Mouse (Mus musculus) Muller cell, postnatal 12 days (primary cell): ENCODE data around the gene Sprn.
"Not testable (repeated sequence)": the region's sequence is repeated elsewhere in the genome, so short reads cannot be mapped to it uniquely, and the experiment has no call there.

Source experiments
- DNase-seq: peaks from one replicate; pipeline ENCODE4 v3.0.0-alpha.2; 2015; ENCODE audit errors: inconsistent ontology term

Gene Sprn

DNA sequence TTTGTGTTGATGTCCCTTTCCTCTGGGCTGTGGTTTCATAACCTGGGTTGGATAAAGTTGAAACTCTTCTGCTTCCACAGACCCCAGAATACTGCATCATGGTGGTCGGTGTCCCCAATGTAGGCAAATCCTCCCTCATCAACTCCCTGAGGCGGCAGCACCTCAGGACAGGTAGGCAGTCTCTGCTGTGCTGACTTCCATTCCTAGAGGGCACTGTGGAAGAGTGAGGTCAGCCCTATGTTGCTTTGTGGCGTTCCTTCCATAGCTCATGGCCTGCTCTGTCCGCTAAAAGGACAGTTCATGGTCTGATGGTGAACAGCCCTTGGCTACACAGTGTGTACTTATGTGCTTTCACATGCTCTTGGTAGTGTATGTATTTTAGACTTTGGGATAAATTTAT, 10.1 kb downstream of the Sprn start:
- DNase-seq = no peak

DNA sequence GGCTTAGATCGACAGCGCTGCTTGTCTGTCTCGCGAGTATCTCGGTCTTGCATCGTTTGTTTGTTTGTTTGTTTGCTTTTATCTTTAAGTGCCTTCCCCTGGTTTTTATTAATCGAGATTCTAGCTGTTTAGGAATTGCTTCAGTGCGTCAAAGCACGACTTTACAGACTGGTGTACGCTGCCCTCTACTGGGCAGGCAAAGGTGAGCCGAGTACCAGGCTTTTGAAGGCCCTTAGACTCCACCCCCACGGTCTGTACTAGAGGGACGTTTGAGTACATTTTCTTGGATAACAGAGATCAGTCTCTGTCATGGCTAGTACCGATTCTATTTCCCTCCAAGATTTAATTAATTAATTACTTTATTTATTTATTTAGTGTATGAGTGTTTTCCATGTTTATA, 13.3 kb downstream of the Sprn start:
- peak; percentile 47 for DNase-seq

DNA sequence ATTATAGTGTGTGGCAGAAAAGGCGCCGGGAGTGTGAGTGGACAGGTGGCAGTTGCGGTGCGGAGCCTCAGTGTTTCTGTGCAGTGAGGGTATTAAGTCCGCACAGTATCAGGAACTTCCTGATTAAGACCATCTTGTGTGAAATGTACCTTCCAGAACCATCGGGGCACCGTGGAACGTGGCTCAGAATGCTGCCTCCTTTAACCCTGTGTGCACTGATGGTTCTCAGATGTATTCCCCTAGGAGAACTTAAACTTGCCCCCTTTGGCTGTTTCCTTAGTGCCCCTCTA, 16.7 kb downstream of the Sprn start:
- DNase-seq = no peak

DNA sequence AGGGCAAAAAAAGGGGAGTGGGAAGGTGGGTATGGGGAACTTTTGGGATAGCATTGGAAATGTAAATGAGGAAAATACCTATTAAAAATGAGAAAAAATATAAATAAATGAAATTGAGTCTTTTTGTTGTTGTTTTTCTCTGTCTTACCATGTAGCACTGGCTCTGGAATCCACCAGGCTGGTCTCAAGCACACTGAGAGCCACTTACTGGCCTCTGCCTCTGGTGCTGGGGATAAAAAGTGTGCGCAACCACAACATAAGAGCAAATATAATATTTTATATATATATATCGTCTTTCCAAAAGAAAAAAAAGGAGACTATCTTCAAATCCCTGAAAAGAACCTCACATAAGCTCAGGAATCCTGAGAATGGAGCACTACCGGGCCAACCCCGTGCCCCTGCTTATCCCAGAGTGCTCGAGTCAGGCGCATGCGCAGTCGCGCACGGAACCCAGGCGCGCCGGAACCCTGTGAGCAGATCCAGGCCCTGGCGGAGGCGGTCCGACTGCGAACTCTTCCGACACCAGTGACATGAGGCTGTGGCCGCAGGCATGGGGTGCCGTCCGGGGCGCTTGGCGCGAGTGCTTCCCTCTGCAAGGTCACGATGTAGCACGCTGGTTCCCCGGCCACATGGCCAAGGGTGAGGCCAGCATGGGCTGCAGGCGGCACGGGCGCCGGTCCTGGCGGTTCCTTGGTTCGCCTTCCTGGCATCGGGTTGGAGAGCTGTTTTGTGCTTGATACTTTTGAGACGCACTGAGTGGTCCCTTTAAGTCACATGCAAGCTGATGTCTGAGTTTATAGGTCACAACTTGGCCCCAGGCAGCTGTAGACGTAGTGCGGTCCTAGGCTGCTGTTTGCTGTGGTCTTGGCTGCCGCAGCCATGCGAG, 17.3 kb downstream of the Sprn start, which contains the start of gene Mtg1:
Gene Mtg1 (plus strand): TSS at position 430 of the 886 bp plus-strand sequence.
- peak; percentile 96 for DNase-seq

DNA sequence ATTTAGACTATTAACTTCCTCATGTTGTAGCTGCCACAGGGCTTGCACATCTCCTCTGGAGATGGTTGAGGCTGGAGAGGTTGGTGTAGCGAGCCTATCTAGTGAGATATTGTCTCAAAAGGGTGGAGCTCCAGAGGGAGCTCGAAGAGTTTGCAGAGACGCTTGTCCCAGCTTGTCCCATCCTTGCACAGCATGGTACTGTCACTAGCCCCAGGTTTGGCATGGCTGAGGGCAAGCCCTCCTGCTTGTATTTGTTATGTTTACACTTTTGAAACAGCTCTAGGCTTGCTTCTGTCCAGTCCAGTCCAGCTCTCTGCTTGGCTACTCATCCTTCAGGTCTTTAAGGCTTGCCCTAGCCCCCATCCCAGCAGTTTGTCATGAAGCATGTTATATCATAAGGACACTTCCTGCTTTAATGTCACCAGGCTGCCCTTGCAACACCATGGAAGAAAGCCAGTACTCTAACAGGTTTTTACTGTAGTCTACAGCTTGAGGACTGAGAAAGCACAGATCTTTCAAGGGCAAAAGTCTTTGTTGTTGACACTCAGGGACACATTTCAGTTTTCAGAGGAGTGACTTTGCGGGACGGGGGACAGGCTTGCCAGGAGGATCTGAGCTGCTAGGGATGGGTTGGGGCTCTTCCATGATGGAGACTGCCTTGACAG, 19.4 kb downstream of the Sprn start:
- no peak for DNase-seq

DNA sequence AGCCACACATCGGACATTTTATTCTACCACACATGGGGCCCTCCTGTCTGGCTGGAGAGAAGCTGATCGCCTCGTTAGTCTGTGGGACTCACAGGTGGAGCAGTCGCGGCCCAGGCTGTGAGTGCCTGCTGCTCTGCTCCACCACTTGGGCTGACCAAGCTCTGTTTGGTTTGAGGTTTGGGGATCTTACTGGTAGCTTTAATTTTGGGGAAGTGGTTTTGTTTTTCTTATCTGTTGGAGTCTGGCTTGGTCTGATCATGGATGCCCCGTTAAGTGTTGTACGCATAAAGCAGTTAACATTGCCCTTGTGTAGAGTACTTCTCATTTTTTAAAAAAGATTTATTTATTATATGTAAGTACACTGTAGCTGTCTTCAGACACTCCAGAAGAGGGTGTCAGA, 20.6 kb downstream of the Sprn start:
- DNase-seq = not testable (repeated sequence)

DNA sequence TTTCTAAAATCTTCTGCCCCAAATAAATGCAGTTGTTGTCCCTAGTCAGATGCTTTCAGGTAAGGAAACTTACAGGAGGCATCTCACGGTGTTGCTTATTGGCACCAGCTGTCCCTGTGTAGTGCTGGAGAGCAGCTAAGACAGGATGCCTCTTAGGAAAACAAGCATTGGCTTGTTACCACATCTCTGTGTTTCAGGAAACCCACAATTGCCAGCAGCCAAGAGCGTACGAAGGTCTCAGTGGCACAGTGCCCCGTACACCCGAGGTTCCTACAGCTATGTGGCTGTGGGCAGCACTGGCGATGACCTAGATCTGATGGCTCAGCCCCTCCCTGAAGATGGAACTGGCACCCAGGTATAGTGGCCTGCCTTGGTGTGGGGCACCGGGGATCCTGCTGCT, 22.5 kb downstream of the Sprn start:
- DNase-seq = not testable (repeated sequence)

DNA sequence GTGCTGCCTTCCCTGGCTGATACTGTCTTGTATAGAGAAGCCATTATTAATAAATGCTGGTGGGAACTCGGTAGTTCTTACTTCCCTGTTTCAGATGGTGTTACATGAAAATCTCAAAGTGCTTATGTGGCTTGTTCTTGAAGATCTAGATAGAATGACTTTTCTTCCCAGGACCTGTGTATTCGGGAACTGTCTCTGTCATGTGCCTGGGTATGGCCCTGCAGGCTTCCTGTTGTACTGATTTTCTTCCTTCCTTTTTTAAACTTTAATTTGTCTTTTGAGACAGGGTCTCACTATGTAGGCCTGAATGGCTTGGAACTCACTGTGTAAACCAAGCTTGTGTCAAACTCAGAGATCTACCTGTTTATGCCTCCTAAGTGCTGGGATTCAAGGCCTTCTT, 26.8 kb downstream of the Sprn start:
- DNase-seq = no peak

DNA sequence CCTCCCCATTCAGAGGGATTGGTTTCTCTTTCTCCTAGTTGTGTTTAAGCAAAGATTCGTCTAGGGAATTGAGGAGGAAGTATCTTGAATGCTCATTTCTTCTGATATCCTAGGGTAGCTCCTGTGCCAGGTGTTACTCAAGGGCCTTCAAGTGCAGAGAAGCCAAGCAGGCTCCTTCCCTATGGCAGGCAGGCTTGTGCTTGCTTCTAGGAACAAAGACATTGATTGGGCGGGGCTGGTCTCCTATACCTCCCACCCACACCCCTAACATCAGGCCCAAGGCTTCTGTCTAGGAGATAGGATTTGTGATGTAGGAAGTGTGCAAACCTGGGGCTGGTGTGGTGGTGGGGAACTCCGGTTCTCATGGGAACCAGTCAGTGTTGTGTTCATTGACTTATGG, 27.7 kb downstream of the Sprn start:
- DNase-seq = no peak

DNA sequence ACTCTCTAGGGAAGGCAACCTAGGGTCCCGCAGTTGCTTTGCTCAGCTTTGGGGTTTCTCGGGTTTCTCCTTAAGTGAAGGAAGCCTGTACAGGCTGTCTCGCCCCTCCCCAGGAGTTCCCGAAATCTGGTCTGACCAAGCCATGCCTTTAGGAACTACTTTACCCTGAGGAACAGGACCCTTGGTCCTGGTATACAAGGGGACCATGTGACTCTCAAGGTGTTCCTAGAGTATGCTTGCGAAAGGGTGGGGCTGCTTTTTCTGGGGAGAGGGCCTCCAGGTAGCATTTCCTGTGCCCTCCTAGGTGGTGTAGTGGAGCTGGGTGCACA, 28.7 kb downstream of the Sprn start:
- DNase-seq = no peak

DNA sequence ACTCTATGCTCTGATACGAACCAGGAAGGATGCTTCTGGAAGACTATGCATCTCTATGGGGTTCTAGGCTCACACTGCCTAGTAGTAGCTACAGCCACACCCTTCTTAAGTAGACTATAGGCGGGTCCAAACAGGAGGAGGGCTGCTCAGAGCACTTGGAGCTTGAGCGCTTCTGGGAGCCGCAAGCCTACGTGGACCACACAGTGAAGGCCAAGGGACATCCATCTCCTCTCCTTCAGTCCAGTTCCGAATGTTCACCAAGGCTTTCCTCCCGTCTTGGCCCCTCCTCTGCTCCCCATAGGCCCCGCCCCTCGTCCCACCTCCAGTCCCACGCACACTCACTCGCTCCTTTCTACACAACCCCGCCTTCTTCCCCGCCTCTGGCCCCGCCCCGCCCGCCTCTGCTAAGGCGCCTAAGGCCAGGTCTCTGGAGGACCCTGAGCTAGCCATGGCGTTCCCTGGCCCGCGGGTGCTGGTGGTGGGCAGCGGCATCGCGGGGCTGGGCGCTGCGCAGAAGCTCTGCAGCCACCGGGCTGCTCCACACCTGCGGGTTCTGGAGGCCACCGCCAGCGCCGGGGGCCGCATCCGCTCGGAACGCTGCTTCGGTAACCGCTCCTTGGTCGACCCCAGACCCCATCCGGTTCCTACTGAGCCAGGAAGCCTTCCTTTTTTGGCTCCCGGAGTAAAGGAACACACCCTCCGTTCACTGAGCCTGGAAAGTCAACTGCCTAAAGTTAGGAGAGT, 29.2 kb downstream of the Sprn start:
- DNase-seq = peak; percentile 96

DNA sequence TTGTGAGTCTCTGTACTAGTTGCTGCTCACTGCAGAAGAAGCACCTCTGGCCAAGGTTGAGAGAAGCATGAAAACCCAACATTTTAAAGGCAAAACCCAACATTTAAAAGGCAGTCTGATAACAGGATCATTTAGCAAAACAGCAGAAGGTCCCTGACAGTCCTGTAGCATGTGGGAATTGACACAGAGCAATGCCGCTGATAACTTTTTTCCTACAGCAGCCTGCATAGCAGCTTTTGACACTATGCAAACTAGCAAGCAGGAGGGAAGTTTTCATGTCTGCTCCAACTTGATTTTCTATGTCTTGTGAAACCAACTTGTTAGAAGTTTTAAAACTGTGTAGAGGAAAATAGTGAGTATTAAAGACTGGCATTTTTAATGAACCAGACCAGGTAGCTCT, 30.3 kb downstream of the Sprn start:
- DNase-seq = no peak

DNA sequence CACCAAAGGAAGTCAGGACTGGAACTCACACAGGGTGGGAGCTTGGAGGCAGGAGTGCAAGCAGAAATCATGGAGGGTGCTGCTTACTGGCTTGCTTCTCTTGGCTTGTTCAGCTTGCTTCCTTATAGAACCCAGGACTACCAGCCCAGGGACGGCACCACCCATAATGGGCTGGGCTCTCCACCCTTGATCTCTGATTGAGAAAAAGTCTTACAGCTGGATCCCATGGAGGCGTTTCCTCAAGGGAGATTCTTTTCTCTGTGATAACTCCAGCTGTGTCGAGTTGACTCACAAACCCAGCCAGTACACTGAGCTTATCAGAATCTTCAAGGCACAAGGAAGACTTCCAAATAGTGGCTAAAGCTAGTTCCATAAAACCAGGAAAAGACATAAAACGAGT, 31.9 kb downstream of the Sprn start:
- DNase-seq = no peak

DNA sequence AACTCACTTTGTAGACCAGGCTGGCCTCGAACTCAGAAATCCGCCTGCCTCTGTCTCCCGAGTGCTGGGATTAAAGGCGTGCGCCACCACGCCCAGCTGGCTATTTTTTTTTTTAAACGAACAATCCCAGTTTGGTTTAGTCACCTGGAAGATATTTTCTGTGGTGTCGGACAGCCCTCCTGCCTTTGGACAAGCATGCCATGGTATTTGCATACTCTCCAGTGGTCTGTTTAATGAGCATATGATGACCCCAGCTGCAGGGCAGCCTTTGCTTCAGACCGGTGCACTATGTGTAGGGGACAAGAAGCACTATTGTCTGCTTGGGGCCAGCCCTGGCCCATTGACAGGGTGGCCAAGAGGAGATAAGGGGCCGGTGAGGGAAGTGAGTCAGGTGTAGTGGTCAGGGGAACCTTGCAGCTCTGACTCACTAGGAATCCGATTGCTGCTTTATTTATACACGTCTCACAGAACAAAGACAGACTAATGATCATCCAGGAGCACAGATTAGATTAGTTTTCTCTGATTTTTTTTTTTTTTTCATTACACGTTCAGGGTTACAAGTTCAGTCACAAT, 33.3 kb downstream of the Sprn start:
- DNase-seq = no peak

DNA sequence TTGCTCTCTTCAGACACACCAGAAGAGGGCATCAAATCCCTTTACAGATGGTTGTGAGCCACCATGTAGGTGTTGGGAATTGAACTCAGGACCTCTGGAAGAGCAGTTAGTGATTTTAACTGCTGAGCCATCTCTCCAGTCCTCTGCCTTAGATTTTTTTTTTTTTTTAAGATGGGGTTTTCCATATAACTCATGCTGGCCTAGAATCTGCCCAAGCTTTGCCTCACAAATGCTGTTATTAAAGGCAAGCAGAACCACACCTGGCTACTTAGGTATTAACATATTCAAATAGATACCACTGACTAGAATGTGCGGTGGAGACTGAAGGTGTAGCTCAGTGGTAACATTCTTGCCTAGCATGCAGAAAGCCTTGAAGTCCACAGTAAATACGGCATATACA, 34.2 kb downstream of the Sprn start:
- no peak for DNase-seq

DNA sequence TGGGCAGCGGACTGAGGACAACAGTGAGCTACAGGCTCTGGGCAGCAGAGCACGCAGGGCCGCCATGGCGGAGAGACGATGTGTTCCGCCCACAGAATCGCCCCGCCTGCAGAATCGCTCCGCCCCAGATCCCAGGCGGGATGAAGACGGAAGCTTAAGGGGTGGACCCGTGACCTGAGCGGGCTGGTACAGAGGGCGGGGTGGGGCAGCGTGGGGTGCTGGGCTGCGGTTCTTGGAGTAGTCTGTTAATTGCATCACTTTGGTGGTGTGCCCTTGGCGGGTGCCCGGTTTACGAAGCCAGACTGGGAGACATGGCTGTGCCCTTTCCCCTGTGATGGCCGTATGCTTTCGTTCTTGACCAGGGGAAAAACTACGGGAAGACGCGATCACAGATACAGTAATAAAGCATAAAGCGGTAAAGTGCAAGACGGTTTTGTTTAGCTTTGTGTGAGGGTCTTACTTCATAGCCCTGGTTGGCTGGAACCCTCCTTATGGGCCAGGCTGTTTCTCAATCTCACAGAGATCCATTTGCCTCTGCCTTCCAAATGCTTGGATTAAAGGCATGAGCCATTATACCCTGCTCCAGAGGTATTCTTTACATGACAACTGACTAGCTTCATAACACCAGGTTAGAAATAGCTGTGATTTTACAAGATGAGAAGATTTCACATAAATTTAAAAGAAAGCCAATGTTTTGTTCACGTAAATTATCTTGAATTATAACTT, 38.2 kb downstream of the Sprn start, which contains the start of gene Echs1:
Gene Echs1 (minus strand): TSS at position 148 of the 726 bp plus-strand sequence.
- DNase-seq = peak; percentile 95

DNA sequence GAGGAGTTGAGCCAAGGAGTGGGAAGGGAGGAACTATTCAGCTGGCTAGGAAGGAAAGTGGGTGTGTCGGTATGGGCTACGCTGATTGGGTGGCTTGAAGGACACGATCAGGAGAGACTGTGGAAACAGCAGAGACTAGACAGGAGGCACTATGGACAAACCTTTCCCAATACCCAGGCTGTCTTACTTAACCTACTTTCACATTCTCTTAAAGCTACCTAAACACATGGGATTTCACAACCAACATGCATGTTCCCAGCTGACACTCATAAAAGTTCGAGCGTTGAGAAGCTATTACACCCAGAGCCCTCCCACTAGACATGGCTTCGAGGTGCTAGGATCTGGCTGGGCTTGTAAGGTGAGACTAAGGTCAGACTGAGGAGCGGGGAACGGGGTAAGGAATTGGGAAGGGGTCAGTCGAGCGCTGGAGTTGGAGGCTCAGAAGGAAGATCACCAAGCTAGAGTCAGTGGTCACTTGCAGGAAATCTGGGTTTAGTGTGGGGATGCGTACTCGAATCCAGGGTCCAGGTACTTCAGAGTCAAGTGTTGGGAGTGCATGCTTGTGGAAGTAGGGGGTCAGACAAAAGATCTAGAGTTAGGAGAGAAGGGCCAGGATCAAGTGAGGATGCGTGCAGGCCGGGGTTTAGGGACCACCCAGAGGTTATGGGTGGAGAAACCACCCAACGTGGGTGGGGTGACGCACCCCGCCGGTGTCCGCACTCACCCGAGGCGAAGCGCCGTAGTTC, 38.9 kb downstream of the Sprn start, which contains the start of gene Paox:
Gene Paox (plus strand): TSS at position 217 of the 746 bp plus-strand sequence.
- peak; percentile 72 for DNase-seq

DNA sequence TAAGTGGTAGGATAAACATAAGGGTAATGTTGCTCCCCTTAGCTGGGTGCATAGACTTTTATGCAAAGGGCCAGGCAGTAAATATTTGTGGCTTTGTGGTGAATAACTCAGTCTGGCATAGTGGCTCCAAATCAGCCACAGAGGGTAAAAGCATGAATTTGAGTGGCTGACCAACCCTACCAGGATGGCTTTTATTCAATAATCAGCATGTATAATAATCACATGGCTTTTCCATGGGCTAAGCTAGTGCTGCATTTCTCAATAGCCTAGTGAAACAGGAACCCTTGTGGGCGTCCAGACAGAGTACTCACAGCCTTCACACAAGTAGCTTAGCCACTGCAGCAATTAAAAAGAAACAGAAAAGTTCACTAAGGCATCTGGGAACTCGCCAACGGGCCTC, 42.7 kb downstream of the Sprn start:
- peak; percentile 74 for DNase-seq

DNA sequence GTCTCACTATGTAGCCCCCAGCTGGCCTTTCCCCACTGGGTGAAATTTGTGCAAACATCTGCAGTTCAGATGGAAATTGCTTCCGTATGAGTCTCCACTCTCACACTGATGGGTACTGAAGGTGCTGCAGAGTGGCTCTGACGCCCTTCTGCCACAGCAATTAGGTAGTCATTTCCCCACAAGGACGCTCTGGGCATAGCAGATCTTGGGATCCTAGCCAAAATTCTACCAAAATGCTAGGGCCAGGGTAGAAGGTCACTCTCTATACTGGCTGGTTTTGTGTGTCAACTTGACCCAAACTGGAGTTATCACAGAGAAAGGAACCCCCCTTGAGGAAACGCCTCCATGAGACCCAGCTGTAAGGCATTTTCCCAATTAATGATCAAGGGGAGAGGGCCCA, 50.7 kb downstream of the Sprn start:
- DNase-seq = no peak

DNA sequence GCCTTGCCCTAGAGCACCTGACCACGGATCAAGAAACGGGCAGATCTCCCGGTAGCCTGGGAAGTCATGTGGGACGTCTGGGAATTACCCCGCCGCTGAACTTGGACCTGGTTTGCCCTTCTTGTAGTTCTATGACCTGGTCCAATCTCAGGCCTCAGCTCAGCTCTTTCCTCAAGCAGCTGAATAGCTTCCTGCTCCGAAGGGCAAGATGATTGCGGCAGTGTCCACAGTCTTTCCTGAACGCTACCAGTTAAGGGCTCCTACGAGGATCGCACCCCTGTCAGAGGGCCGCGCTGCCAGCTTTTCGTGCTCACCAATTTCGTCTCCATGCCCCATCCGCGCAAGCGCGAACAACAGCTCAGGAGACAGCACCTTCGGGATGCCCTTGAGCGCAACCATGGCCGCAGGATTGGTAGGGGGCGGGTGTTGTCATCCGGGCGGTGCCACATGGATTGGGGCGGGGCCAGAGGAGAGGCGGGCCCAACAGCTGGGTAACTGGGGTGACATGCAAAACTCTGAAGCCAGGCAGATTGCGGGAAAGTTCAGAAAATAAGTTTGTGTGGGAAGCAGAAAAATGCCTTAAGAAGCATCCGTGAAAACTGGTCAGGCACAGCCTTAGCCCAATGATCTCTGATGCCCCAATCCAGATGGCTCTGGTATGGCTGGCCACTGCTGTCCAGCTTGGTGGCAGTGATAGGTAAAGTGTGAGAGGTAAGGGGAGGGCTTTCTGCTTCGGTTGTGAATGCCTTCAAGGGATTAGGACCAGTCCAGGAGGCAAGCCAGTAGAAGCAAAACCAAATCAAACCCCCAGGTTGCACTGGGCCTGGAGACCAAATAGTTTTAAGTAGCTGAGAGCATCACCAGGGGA, 52.5 kb downstream of the Sprn start, which contains the start of gene Fuom:
Gene Fuom (minus strand): TSS at position 449 of the 868 bp plus-strand sequence.
- DNase-seq = peak; percentile 89
